Comparison of ENCODE assay signal across 33 mouse cellular contexts in genomic region chr5:139981976-139982375, GRCm38 (mm10).
DNase-seq lines count a peak whose midpoint lies in the region; ATAC-seq lines count a peak whose summit lies in the region.
"Had no signal": no experiment of that assay in that cellular context is flagged by ENCODE, and none has a peak within 500 bp of the region (broad histone marks: within the 10 kb centered on the region; RNA-seq: fewer than 3 reads in every experiment).

No protein-coding gene starts in this region.

- H3K9me3 ChIP-seq in midbrain, embryonic 11.5 days (ENCODE audit: control insufficient read depth, low read length): no peaks in the 10 kb centered on the region
- H3K9me3 ChIP-seq in midbrain, embryonic 15.5 days: no peaks in the 10 kb centered on the region
- H3K9me3 ChIP-seq in hindbrain, embryonic 14.5 days (ENCODE audit: control insufficient read depth, low read length): no peaks in the 10 kb centered on the region
- H3K9me3 ChIP-seq: embryonic facial prominence, embryonic 10.5 days; embryonic facial prominence, embryonic 15.5 days; forebrain, embryonic 12.5 days; hindbrain, embryonic 10.5 days; kidney, embryonic 15.5 days; limb, embryonic 12.5 days; liver, embryonic 15.5 days; lung, embryonic 15.5 days; neural tube, embryonic 12.5 days had no signal

- H3K27me3 ChIP-seq in midbrain, embryonic 11.5 days (ENCODE audit: control insufficient read depth, insufficient read depth, low read length): peaks cover 2% of the 10 kb centered on the region; the same call in 1 of the 2 replicates
- H3K27me3 ChIP-seq in midbrain, embryonic 15.5 days (replicated peaks): no peaks in the 10 kb centered on the region
- H3K27me3 ChIP-seq in hindbrain, embryonic 14.5 days (ENCODE audit: control insufficient read depth, insufficient read depth, low read length): no peaks in the 10 kb centered on the region
- H3K27me3 ChIP-seq: CH12.LX; embryonic facial prominence, embryonic 15.5 days; lung, embryonic 15.5 days; neural tube, embryonic 12.5 days had no signal

- no peak overlapping the region for H3K4me3 ChIP-seq in midbrain, embryonic 11.5 days (ENCODE audit: low read depth, low read length)
- H3K4me3 ChIP-seq in midbrain, embryonic 15.5 days: no peak overlapping the region
- H3K4me3 ChIP-seq in hindbrain, embryonic 14.5 days (replicated peaks; ENCODE audit: low read length): no peak overlapping the region
- H3K4me3 ChIP-seq: embryonic facial prominence, embryonic 10.5 days; embryonic facial prominence, embryonic 15.5 days; forebrain, embryonic 12.5 days; heart, embryonic 13.5 days; hindbrain, embryonic 10.5 days; kidney, embryonic 15.5 days; left cerebral cortex, adult 2 months; limb, embryonic 12.5 days; liver, embryonic 15.5 days; lung, embryonic 15.5 days; neural tube, embryonic 12.5 days had no signal

- H3K9ac ChIP-seq in midbrain, embryonic 11.5 days (ENCODE audit: low read length): no peak overlapping the region
- no peak overlapping the region for H3K9ac ChIP-seq in midbrain, embryonic 15.5 days
- H3K9ac ChIP-seq in hindbrain, embryonic 14.5 days: no peak overlapping the region
- H3K9ac ChIP-seq: embryonic facial prominence, embryonic 15.5 days; forebrain, embryonic 12.5 days; heart, embryonic 13.5 days; kidney, embryonic 15.5 days; limb, embryonic 12.5 days; liver, embryonic 15.5 days; lung, embryonic 15.5 days; neural tube, embryonic 12.5 days had no signal

- no peak for ATAC-seq in midbrain, embryonic 11.5 days (ENCODE audit: low FRiP score)
- ATAC-seq in midbrain, embryonic 15.5 days (replicated peaks): no peak
- ATAC-seq in hindbrain, embryonic 14.5 days (ENCODE audit: low FRiP score): no peak
- ATAC-seq: hindbrain, embryonic 16.5 days had no signal

- H3K36me3 ChIP-seq in midbrain, embryonic 11.5 days (ENCODE audit: control insufficient read depth, insufficient read depth, low read length): no peaks in the 10 kb centered on the region
- H3K36me3 ChIP-seq in midbrain, embryonic 15.5 days (replicated peaks): no peaks in the 10 kb centered on the region
- no peaks in the 10 kb centered on the region for H3K36me3 ChIP-seq in hindbrain, embryonic 14.5 days (replicated peaks; ENCODE audit: control insufficient read depth, insufficient read depth)
- H3K36me3 ChIP-seq: embryonic facial prominence, embryonic 10.5 days; embryonic facial prominence, embryonic 15.5 days; forebrain, embryonic 12.5 days; heart, embryonic 13.5 days; hindbrain, embryonic 10.5 days; kidney, embryonic 15.5 days; limb, embryonic 12.5 days; liver, embryonic 15.5 days; lung, embryonic 15.5 days; neural tube, embryonic 12.5 days had no signal

- no peak overlapping the region for H3K4me2 ChIP-seq in midbrain, embryonic 11.5 days
- no peak overlapping the region for H3K4me2 ChIP-seq in midbrain, embryonic 15.5 days
- no peak overlapping the region for H3K4me2 ChIP-seq in hindbrain, embryonic 14.5 days (replicated peaks)
- H3K4me2 ChIP-seq: embryonic facial prominence, embryonic 15.5 days; forebrain, embryonic 12.5 days; heart, embryonic 13.5 days; kidney, embryonic 15.5 days; limb, embryonic 12.5 days; liver, embryonic 15.5 days; lung, embryonic 15.5 days; neural tube, embryonic 12.5 days had no signal

- DNase-seq in midbrain, embryonic 11.5 days (ENCODE audit: low spot score, missing footprints): peak; percentile 61
- peak; percentile 36 for DNase-seq in adipocyte (ENCODE audit: low spot score)
- DNase-seq in forelimb bud, embryonic 11.5 days (ENCODE audit: low read depth, low spot score): peak; percentile 35
- no peak for DNase-seq in cerebellum, adult 11 months
- DNase-seq in hindbrain, embryonic 14.5 days (ENCODE audit: low spot score): no peak
- no peak for DNase-seq in T-cell, adult 2 months (ENCODE audit: low spot score)
- DNase-seq: adrenal gland, adult 2 months; adrenal gland, postnatal 36 days; cerebellum, adult 18-20 months; cerebellum, postnatal 10 days; gastrocnemius, postnatal 25 days; heart, adult 18-20 months; heart, postnatal 14 days; kidney, adult 18-20 months; kidney, postnatal 25 days; midbrain, embryonic 14.5 days; right cerebral cortex, adult 18-20 months; spleen, adult 18-20 months; thymus, postnatal 25 days had no signal

- H3K4me1 ChIP-seq in midbrain, embryonic 11.5 days (ENCODE audit: control insufficient read depth, insufficient read depth, low read length): no peaks in the 10 kb centered on the region
- peaks cover 14% of the 10 kb centered on the region for H3K4me1 ChIP-seq in midbrain, embryonic 15.5 days
- H3K4me1 ChIP-seq in hindbrain, embryonic 14.5 days (replicated peaks; ENCODE audit: control insufficient read depth, insufficient read depth, low read length): peaks cover 7% of the 10 kb centered on the region; the same call in 1 of the 2 replicates
- H3K4me1 ChIP-seq: heart, embryonic 13.5 days; kidney, embryonic 15.5 days; limb, embryonic 12.5 days; liver, embryonic 15.5 days; lung, embryonic 15.5 days had no signal

- 86% methylated on average over 1 of the region's 1 CpGs for WGBS in midbrain, embryonic 11.5 days
- WGBS in midbrain, embryonic 15.5 days: 91% methylated on average over 1 of the region's 1 CpGs
- 94% methylated on average over 1 of the region's 1 CpGs for WGBS in hindbrain, embryonic 14.5 days

- H3K27ac ChIP-seq in midbrain, embryonic 11.5 days (ENCODE audit: low read depth, low read length): no peak overlapping the region
- no peak overlapping the region for H3K27ac ChIP-seq in midbrain, embryonic 15.5 days
- H3K27ac ChIP-seq in hindbrain, embryonic 14.5 days: no peak overlapping the region
- H3K27ac ChIP-seq: embryonic facial prominence, embryonic 10.5 days; embryonic facial prominence, embryonic 15.5 days; forebrain, embryonic 12.5 days; heart, embryonic 13.5 days; hindbrain, embryonic 10.5 days; kidney, embryonic 15.5 days; left cerebral cortex, adult 2 months; limb, embryonic 12.5 days; liver, embryonic 15.5 days; lung, embryonic 15.5 days; neural tube, embryonic 12.5 days had no signal

Comparison
In these comparisons a context has a peak if more than half of its experiments do, and no peak if none do; other contexts are left out.
1. DNase-seq: peak in midbrain, embryonic 11.5 days (single experiment), adipocyte (single experiment) and forelimb bud, embryonic 11.5 days (single experiment); none in cerebellum, adult 11 months (single experiment), hindbrain, embryonic 14.5 days (single experiment) and T-cell, adult 2 months (single experiment).